Mouse (Mus musculus) testis, adult 2 months (tissue): Measurements from ENCODE around the gene Gm21294. TPM values are rescaled to one million over a fixed set of nuclear protein-coding genes. Genes with fewer than 3 reads are reported as not detected.
"Not testable (repeated sequence)": the region's sequence is repeated elsewhere in the genome, so short reads cannot be mapped to it uniquely, and the experiment has no call there.

Source experiments
- H3K27ac ChIP-seq: fragments of 200-500 bp; 2 replicates; pipeline ENCODE4 v1.5.1; 2012; ENCODE audit warnings: low read depth, low read length; ENCODE audit not compliant: control insufficient read depth, insufficient read depth
- H3K27me3 ChIP-seq: fragments of 200-500 bp; 2 replicates; pipeline ENCODE4 v1.6.1; 2012; ENCODE audit warnings: mild to moderate bottlenecking, low read length, moderate library complexity; ENCODE audit not compliant: control insufficient read depth, insufficient read depth
- H3K36me3 ChIP-seq: fragments of 200-500 bp; 2 replicates; pipeline ENCODE4 v1.6.1; 2012; ENCODE audit warnings: mild to moderate bottlenecking, low read length; ENCODE audit not compliant: control insufficient read depth, insufficient read depth
- H3K4me1 ChIP-seq: fragments of 200-500 bp; 2 replicates; pipeline ENCODE4 v1.6.1; 2012; ENCODE audit warnings: low read length; ENCODE audit not compliant: control insufficient read depth, insufficient read depth
- H3K4me3 ChIP-seq: fragments of 200-500 bp; 2 replicates; pipeline ENCODE4 v1.5.1; 2012; ENCODE audit warnings: low read depth, mild to moderate bottlenecking, low read length, moderate library complexity, mixed read lengths; ENCODE audit not compliant: control insufficient read depth
- polyA plus RNA-seq: library from polyadenylated mRNA; depleted of rRNA; stranded (reverse); fragments of >200 nt; gene quantifications from 2 replicates; pipeline ENCODE4 v1.2.3, GENCODE M21; 2012; rRNA removed

Gm21294 gene
- polyA plus RNA-seq = 0.19 TPM in 1 of 2 replicates, not detected in the other

- peak within 1 kb of the TSS; percentile 44 for H3K4me3 ChIP-seq
- H3K27me3 ChIP-seq, H3K36me3 ChIP-seq, H3K4me1 ChIP-seq, H3K27ac ChIP-seq: not testable (repeated sequence)
Measured at GRCm38 (mm10) chrY:89052506-89052905, at the start of gene Gm21294. Gene Gm21294, plus strand, starts transcription at chrY:89052806.

DNA sequence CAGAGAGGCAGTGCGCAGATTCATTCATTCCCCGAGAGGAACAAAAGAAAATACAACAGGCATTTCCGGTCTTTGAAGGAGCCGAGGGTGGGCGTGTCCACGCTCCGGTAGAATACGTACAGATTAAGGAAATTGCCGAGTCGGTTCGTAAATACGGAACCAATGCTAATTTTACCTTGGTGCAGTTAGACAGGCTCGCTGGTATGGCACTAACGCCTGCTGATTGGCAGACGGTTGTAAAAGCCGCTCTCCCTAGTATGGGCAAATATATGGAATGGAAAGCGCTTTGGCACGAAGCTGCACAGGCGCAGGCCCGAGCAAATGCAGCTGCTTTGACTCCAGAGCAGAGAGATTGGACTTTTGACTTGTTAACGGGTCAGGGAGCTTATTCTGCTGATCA is 73.6 kb downstream of the Gm21294 start:
- not testable (repeated sequence) for H3K27ac ChIP-seq, H3K4me1 ChIP-seq, H3K4me3 ChIP-seq, H3K27me3 ChIP-seq, H3K36me3 ChIP-seq
